In genomic region chr1:184106832-184107231, GRCm38 (mm10) we compare ENCODE assay signal across 18 mouse cellular contexts.
"Had no signal": no experiment of that assay in that cellular context is flagged by ENCODE, and none has a peak within 500 bp of the region (broad histone marks: within the 10 kb centered on the region; RNA-seq: fewer than 3 reads in every experiment).

No protein-coding gene starts in this region.

- DNase-seq: liver, postnatal 0 days; lung, adult 2 months; lung, postnatal 14 days; lung, postnatal 36 days; right cerebral cortex, adult 18-20 months; right cerebral cortex, postnatal 25 days; right cerebral cortex, postnatal 4 days; spleen, adult 18-20 months; thymus, adult 18-20 months had no signal

- H3K4me1 ChIP-seq: lung, embryonic 15.5 days; midbrain, embryonic 13.5 days; midbrain, embryonic 15.5 days; neural tube, embryonic 13.5 days; neural tube, embryonic 15.5 days had no signal

- H3K27me3 ChIP-seq: lung, embryonic 15.5 days; midbrain, embryonic 13.5 days; midbrain, embryonic 15.5 days; neural tube, embryonic 13.5 days; neural tube, embryonic 15.5 days had no signal

- H3K27ac ChIP-seq: lung, embryonic 15.5 days; macrophage; midbrain, embryonic 13.5 days; midbrain, embryonic 15.5 days; neural tube, embryonic 13.5 days; neural tube, embryonic 15.5 days had no signal

- H3K4me2 ChIP-seq: lung, embryonic 15.5 days; midbrain, embryonic 11.5 days; midbrain, embryonic 13.5 days; midbrain, embryonic 15.5 days; neural tube, embryonic 13.5 days; neural tube, embryonic 15.5 days had no signal

- H3K36me3 ChIP-seq: lung, embryonic 15.5 days; midbrain, embryonic 13.5 days; midbrain, embryonic 15.5 days; neural tube, embryonic 13.5 days; neural tube, embryonic 15.5 days had no signal

- ATAC-seq: liver, postnatal 0 days; lung, postnatal 0 days; midbrain, embryonic 13.5 days; midbrain, embryonic 15.5 days had no signal

- H3K9ac ChIP-seq: liver, postnatal 0 days; lung, embryonic 15.5 days; midbrain, embryonic 13.5 days; midbrain, embryonic 15.5 days; neural tube, embryonic 13.5 days; neural tube, embryonic 15.5 days had no signal

- H3K9me3 ChIP-seq: lung, embryonic 15.5 days; megakaryocyte, embryonic 14.5 days; midbrain, embryonic 13.5 days; midbrain, embryonic 15.5 days; neural tube, embryonic 13.5 days; neural tube, embryonic 15.5 days had no signal

- H3K4me3 ChIP-seq: lung, embryonic 15.5 days; megakaryocyte, embryonic 14.5 days; midbrain, embryonic 13.5 days; midbrain, embryonic 15.5 days; neural tube, embryonic 13.5 days; neural tube, embryonic 15.5 days had no signal
